Mouse (Mus musculus) adrenal gland, adult 8-10 months (tissue): ENCODE results near the gene Dhrs13. TPM values are rescaled to one million over a fixed set of nuclear protein-coding genes. Genes with fewer than 3 reads are reported as not detected.

ENCODE experiments used
- DNase-seq: peaks from one replicate; pipeline ENCODE4 v3.0.0; 2022
- total RNA-seq, 4 experiments: library from RNA; stranded (reverse); gene quantifications; 2 replicates each; pipeline ENCODE4 v1.2.4; 2022

The Dhrs13 gene
- 10 to 100 TPM; 11.0 to 23.6 (median 14.4) TPM for total RNA-seq

DNA sequence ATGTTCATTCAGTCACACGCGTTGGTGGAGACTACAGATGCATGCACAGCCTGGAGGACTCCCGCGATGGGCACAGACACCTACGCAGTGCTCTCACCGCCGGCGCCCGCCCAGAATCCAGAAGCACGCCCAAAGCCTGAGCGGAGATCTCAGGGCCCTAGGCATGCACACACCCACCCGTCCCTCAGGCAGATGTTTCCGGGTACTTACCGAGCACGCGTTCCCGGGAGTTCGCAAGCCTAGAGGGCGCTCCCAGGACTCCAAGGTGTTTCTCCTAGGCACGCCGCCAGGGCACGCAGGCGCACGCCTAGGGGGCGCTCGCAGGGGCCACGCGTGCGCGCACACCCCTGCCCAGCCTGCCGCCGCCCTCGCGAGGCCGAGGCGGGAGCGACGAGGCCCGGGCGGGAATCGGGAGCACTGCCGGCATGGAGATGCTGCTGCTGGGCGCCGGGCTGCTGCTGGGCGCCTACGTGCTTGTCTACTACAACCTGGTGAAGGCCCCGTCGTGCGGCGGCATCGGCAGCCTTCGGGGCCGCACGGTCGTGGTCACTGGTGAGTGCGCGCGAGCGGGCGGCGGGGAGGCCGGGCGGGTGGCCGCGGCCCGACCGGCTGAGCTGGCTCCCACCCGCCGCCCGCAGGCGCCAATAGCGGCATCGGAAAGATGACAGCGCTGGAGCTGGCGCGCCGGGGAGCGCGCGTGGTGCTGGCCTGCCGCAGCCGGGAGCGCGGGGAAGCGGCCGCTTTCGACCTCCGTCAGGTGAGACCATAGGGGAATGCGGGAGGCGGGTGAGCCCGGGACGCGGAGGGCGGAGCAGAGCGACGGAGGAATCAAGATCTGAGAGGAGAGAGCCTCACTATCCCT, at the start of gene Dhrs13:
TSS of gene Dhrs13 (plus strand) at position 334 of the 862 bp plus-strand sequence.
- DNase-seq = peak; percentile 89

DNA sequence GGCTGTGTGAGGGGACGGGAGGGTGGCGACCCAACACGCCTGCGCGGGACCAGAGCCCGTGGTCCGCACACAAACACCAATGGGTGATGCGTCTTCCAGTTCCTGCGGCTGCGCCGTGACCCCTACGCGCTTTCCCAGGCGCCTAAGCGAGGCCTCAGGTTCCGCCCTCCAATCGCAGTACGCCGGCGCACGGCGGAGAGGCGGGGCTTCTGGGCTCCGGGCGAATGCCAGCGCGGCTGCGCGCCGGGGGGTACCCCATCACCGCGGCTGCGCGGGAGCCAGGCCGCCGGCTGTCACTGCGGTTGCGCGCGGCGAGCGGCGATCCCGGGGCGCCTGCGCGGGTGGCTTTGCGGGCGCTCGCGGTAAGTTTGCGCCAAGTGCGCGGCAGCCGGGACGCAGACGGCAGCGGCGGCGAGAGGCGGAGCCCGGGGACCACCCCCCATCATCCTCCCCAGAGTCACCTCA, 49.6 kb upstream of the Dhrs13 start, which contains the start of gene Phf12:
TSS of gene Phf12 (plus strand) at position 314 of the 465 bp plus-strand sequence.
- DNase-seq = peak; percentile 100

DNA sequence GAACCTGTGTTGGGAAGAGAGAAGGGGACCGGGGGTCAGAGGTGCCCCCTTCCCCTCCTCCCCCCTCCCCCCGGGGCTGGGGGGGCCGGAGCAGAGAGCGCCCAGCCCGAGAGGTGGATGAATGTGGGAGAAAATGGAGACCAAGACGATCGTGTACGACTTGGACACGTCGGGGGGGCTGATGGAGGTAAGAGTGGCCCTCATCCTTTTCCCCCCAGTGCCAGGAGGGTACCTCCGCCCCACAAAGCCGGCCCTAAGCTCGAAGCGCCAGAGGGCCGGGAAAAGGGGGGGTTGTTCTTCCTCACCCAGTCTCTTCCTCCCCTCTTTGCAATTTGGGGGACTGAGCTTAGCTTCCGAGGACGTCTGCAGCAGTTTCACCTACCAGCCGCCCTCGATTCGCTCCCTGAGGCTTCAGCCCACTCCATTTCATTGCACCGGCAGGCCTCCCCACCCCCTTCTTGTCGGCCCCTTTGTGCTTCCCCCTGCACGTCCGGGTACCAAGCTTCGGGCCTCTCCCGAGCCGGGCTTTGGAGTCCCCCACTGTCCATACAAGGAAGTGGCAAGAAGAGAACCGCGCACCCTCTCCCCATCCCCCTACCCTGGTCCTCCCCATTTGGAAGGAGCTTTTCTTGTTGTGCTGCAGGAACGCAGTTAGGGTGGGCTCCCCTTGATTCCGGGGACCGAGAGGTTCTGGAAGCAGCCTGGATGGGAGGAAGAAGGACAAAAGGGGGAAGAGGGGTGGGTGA, 48.7 kb upstream of the Dhrs13 start:
- DNase-seq = peak; percentile 68

DNA sequence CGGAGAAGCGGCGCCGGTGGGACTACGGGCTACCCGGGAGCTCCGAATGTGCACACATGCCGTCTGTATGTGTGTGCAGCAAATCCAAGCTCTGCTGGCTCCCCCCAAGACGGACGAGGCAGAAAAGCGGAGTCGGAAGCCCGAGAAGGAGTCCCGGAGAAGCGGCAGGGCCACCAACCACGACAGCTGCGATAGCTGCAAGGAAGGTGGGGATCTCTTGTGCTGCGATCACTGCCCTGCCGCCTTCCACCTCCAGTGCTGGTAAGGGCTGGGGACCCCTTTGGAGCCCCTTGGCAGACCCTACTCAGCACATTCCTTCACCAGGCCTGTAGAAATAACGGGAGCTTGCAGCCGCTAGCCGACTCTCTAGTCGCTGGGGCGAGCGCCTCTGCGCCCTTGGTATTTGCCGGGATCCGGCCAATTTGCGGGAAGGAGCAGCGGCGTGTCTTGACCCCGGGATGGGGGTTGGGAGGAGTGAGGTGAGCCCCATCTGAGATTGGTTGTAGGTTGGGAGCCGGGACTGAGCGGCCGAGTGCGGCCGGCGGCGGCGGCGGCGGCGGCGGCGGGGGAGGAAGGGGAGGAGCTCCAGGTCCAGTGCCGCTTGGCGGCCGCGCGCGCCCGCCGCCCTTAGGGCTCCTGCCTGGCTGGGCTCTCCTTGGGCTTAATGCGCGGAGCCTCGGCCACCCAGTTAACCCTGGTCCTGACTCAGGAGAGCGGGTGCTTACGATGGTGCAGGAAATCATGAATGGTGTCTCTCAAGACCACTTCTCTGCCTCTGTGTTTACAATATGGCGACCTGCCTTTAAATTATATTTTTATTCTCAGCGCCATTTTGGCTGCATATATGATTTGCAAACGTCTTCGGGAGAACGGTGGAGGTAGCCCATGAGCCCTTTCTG, 47.9 kb upstream of the Dhrs13 start:
- peak; percentile 65 for DNase-seq

DNA sequence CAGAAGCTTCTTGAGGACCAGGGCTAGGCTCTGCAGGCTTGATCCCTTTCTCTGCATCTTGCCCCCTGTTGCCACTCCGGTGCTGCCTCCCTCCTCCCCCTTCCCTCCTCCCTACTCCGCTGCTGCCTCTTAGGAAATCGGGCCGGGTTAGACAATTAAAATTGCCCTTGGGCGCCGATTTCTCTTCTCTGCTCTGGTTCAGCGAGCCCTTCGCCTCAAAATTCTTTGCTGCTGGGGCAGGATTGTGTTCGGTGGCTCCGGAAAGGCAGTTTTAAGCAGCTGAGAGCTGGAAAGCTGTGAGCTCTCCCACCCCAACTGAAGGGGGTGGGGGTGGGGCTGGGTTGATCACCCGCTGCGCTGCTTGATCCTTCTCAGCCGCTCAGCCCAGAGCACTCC, 47.2 kb upstream of the Dhrs13 start:
- DNase-seq = peak; percentile 51

DNA sequence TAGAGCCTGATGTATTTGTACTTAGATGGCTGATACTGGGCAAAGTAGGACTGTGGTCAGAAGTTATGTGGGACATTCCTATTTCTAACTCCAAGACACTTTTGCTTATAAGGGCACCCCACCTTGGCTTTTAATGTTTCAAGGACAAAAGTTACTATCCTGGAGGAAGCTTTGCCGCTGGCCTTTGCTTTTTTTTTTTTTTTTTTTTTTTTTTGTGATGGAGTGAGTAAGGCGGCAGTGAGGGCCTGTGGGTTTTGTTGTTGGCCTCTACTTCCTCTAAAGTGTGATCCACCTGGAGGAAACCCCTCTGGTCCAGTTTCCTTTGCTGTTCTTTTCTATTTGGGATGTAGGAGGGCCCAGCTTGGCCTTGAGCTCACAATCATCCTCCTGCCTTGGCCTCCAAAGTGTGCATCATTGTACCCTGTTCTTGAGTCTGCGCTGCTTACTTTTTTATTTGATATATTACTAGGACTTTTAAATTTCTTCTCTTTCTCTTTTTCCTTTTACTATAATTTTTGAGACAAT, 46.5 kb upstream of the Dhrs13 start:
- DNase-seq = no peak

- no peak for DNase-seq
These were observed 42.9 kb upstream of the Dhrs13 start for GRCm38 (mm10) chr11:77989071-77989690.

GRCm38 (mm10) chr11:77995556-77995955, 36.5 kb upstream of the Dhrs13 start:
- DNase-seq = no peak

GRCm38 (mm10) chr11:78006446-78006845, 25.6 kb upstream of the Dhrs13 start:
- no peak for DNase-seq

GRCm38 (mm10) chr11:78019676-78020075, 12.4 kb upstream of the Dhrs13 start:
- DNase-seq = peak; percentile 46

DNA sequence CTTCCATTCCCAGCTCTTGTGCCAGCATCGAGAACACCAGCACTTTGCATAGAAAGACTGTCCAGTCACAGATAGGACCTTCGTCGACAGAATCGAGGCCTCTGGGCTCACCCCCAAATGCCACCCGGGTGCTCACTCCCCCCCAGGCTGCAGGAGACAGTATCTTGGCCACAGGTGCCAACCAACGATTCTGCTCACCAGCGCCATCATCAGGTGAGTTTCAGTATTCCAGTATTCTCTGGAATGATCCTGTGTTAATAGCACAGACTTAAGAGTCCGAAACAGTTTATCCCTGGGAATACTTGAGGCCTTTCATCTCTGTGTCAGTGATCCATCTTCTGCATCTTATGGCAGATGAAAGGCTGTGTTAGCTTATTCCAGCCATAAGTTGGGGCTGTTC, 8.5 kb upstream of the Dhrs13 start:
- no peak for DNase-seq

DNA sequence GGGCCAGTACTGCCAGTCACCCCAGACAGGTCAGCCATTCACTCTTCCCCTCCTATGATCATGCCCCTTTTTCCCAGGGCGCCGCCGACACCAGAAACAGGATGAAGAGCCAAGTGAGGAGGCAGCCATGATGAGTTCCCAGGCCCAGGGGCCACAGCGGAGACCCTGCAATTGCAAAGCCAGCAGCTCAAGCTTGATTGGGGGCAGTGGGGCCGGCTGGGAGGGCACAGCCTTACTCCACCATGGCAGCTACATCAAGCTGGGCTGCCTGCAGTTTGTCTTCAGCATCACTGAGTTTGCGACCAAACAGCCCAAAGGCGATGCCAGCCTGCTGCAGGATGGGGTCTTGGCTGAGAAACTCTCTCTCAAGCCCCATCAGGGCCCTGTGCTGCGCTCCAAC, 2.8 kb upstream of the Dhrs13 start:
- DNase-seq = no peak

DNA sequence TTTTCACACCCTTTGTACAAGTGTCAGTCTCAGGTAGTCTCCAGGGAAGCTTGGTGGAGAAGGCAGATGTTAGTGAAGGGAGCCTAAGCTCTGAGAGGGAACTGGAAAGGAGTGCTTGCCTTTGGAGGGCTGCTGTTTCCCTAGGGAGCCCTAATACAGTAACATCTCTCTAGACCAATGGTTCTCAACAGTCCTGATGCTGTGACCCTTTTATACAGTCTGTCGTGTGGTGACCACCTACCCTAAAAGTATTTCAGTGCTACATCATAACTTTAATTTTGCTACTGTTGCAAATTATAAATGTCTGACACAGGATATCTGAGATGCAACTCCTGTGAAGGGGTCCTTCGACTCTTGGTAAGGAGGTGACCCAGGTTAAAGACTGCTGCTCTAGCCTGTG, 1.5 kb upstream of the Dhrs13 start:
- DNase-seq = no peak

- no peak for DNase-seq
These were observed 691 bp upstream of the Dhrs13 start for GRCm38 (mm10) chr11:78031389-78031788.

GRCm38 (mm10) chr11:78032809-78033195, 722 bp downstream of the Dhrs13 start:
- DNase-seq = no peak

- peak; percentile 74 for DNase-seq
These were observed 2.0 kb downstream of the Dhrs13 start for GRCm38 (mm10) chr11:78033931-78034617.

- DNase-seq = no peak
These were observed 4.7 kb downstream of the Dhrs13 start for GRCm38 (mm10) chr11:78036791-78037190.

DNA sequence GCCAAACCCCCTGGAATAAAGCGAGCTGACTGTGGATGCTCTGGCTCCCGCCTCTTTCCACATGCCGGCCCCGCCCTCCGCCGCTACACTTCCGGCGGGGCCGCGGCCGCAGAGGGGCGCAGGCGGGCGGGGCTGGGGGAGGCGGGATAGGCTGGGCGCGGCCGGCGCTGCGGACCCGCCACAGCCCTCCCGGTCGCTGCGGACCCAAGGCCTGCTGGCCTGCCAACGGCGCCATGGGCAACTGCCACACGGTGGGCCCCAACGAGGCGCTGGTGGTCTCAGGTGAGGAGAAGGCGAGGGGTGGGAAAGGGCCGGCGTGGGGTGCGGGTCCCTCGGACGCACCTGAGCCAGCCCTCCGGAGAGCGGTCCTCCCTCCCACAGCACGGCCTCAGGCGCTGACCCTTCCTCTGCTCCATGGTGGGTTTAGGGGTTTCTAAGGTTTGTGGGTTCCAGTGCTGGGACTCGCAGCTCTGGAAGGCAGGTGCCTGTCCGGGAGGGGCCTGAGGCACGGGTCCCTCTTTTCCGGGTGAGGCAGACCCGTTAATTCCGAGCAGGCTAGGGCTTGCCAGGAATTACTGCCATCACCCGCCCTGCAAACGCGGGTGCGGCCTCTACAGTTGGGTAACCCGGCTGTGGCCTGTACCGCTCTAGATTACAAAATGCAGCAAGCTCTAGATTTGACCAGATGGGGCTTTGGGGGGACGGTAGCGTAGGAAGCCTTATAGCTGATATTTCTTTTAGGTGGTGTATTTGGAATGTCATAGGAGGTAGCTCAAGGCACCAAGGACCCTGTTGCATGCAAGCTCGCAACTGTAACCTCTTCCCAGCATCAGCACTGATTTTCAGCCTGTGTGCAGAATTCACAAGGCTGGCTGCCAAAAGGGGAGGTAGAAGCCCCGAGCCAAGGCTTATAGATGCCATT, 6.0 kb downstream of the Dhrs13 start, which contains the start of gene Flot2:
TSS of gene Flot2 (plus strand) at position 101 of the 922 bp plus-strand sequence.
- DNase-seq = no peak

- DNase-seq = no peak
These were observed 8.8 kb downstream of the Dhrs13 start for GRCm38 (mm10) chr11:78040878-78041277.
